Mouse (Mus musculus) lung, embryonic 15.5 days (tissue): ENCODE data around the gene Ehd4. TPM values are rescaled to one million over a fixed set of nuclear protein-coding genes. Genes with fewer than 3 reads are reported as not detected.

Experiments used
- ATAC-seq: fragments of 200-750 bp; cut with Nextera tagmentation; 2 replicates; pipeline ENCODE4 v1.8.0; 2017; ENCODE audit warnings: moderate number of reproducible peaks, borderline replicate concordance; ENCODE audit not compliant: low FRiP score, low TSS enrichment; ENCODE audit errors: extremely low read depth
- H3K27ac ChIP-seq: fragments of 300-500 bp; sonication (generic); 2 replicates; pipeline ENCODE4 v1.5.1; 2015; ENCODE audit warnings: moderate library complexity, mild to moderate bottlenecking, inconsistent platforms
- H3K27me3 ChIP-seq: fragments of 300-500 bp; sonication (generic); 2 replicates; pipeline ENCODE4 v1.6.1; 2015; ENCODE audit warnings: inconsistent platforms
- H3K36me3 ChIP-seq: fragments of 300-500 bp; sonication (generic); 2 replicates; pipeline ENCODE4 v1.6.1; 2015; ENCODE audit warnings: inconsistent platforms
- H3K4me1 ChIP-seq: fragments of 300-500 bp; sonication (generic); 2 replicates; pipeline ENCODE4 v1.6.1; 2015; ENCODE audit warnings: inconsistent platforms
- H3K4me2 ChIP-seq: fragments of 300-500 bp; sonication (generic); 2 replicates; pipeline ENCODE4 v1.6.1; 2015; ENCODE audit warnings: inconsistent platforms, mild to moderate bottlenecking, moderate library complexity
- H3K4me3 ChIP-seq: fragments of 300-500 bp; sonication (generic); 2 replicates; pipeline ENCODE4 v1.5.1; 2015; ENCODE audit warnings: mild to moderate bottlenecking, inconsistent platforms
- H3K9ac ChIP-seq: fragments of 300-500 bp; sonication (generic); 2 replicates; pipeline ENCODE4 v1.6.1; 2015; ENCODE audit warnings: inconsistent platforms
- H3K9me3 ChIP-seq: fragments of 300-500 bp; sonication (generic); 2 replicates; pipeline ENCODE4 v1.6.1; 2016; ENCODE audit warnings: inconsistent platforms
- WGBS: fragments of 180-500 bp; shearing (Covaris S2); methylation state at CpG from one replicate; pipeline ENCODE4 v1.1.7; 2015; 5-methylcytosine and 5-hydroxymethylcytosine counted together
- polyA plus RNA-seq: library from polyadenylated mRNA; unstranded; fragments of >200 nt; fragmentation: Nextera tagmentation; extraction: Ambion mirVana; gene quantifications from 2 replicates; pipeline ENCODE4 v1.2.1, GENCODE M21; 2015

Ehd4 gene
- polyA plus RNA-seq, 1 experiment from 2014 or later = 96.5 TPM

DNA sequence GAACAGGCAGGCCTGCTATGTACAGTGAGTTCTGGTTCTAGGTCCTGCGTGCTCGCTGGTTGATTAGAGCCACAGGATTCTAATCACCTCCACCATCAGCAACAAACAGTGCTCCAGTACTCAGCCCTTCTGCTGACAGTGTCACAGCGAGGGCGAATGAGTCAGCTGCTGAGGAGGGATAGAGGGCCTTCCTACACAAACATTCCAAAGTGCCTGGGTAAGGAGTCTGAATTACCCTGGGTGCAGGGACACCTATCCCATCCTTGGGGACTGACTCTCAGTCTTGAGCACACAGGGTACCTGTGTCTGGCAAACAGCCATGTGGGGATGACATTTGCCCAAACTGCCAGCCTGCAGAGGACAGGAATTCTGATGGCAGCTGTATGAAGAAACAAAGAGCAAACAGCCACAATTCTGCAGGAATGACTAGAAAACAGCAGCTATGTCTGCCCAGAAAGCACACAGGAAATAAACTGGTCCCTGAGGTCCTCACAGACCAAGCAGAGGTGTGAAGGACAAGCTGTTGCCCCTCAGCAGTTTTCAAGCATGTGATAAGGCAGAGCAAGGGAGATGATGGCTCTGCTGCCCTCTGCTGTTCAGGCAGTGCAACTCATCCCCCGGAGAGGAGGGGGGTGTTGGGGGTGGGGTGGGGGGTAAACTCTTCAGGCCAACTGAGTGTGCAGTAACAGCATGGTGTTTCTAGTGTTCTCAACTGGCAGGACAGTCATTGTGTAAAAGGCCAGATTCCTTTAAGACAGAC is 60.6 kb downstream of the Ehd4 start:
- WGBS = 40% methylated on average over 5 of the region's 5 CpGs
- Histone ChIP-seq H3K36me3 (peaks cover 5% of the 10 kb centered on the region; the same call in 1 of the 2 replicates), H3K27ac (peak overlapping the region; percentile 48; the same call in 1 of the 2 replicates), H3K9me3 (no peaks in the 10 kb centered on the region), H3K4me2 (no peak overlapping the region), H3K27me3 (no peaks in the 10 kb centered on the region), H3K4me1 (peaks cover 18% of the 10 kb centered on the region), H3K9ac (no peak overlapping the region), H3K4me3 (no peak overlapping the region)
- peak; percentile 44; the same call in 1 of the 2 replicates for ATAC-seq

DNA sequence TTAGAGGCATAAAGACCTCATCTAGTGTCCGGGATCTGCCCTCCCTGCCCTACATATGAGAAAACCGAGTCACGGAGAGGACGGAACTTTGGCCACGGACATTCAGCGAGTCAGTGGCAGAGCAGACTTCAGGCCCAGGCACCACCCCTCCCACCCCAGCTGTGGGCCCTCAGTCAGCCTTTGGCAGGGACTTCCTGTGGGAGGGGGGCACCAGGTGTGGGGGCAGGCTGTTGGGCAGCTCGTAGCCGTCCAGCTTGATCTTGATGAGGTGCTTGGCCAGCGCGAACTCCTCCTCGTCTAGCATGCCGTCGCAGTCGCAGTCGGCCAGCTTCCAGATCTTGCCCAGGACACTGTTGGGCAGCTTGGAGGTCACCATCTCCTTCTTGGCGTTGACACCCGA is 63.4 kb downstream of the Ehd4 start:
- Histone ChIP-seq H3K27me3 (no peaks in the 10 kb centered on the region), H3K4me3 (no peak overlapping the region), H3K36me3 (no peaks in the 10 kb centered on the region), H3K27ac (no peak overlapping the region), H3K9ac (no peak overlapping the region), H3K4me2 (no peak overlapping the region), H3K4me1 (peaks cover 8% of the 10 kb centered on the region), H3K9me3 (no peaks in the 10 kb centered on the region)
- no peak for ATAC-seq
- WGBS = 76% methylated on average over 17 of the region's 17 CpGs

GRCm38 (mm10) chr2:120087897-120088296 is 66.5 kb downstream of the Ehd4 start:
- no peaks in the 10 kb centered on the region for H3K36me3 ChIP-seq
- H3K9ac ChIP-seq = no peak overlapping the region
- 65% methylated on average over 2 of the region's 2 CpGs for WGBS
- H3K9me3 ChIP-seq = no peaks in the 10 kb centered on the region
- H3K27me3 ChIP-seq = no peaks in the 10 kb centered on the region
- ATAC-seq = no peak
- no peak overlapping the region for H3K4me3 ChIP-seq
- H3K4me1 ChIP-seq = no peaks in the 10 kb centered on the region
- no peak overlapping the region for H3K27ac ChIP-seq
- H3K4me2 ChIP-seq = no peak overlapping the region

DNA sequence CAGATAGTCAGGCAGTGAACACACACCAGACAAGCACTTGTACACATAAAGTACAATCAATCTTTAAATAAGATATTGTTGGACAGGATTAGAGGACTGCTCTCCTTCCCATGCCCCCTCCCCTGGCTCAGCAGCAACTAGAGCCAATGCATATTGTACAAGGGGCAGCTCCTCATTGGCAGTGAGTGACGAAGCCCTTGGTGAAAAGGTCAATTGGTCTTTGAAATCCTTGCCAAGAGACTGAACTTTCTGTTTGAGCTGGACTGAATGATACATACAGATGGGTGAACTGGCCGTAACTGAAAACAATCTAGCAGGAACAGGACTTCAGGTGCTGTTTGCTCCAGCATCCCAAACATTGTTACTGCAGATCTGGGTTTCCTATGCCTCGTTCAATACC is 67.0 kb downstream of the Ehd4 start:
- Histone ChIP-seq H3K27ac (no peak overlapping the region), H3K4me1 (no peaks in the 10 kb centered on the region), H3K27me3 (no peaks in the 10 kb centered on the region), H3K9me3 (no peaks in the 10 kb centered on the region), H3K4me3 (no peak overlapping the region), H3K9ac (no peak overlapping the region), H3K36me3 (no peaks in the 10 kb centered on the region), H3K4me2 (no peak overlapping the region)
- 68% methylated on average over 3 of the region's 3 CpGs for WGBS
- no peak for ATAC-seq

GRCm38 (mm10) chr2:120086038-120086437 is 68.4 kb downstream of the Ehd4 start:
- no peak overlapping the region for H3K9ac ChIP-seq
- no peaks in the 10 kb centered on the region for H3K9me3 ChIP-seq
- H3K27ac ChIP-seq = no peak overlapping the region
- 74% methylated on average over 3 of the region's 3 CpGs for WGBS
- no peak for ATAC-seq
- no peaks in the 10 kb centered on the region for H3K27me3 ChIP-seq
- H3K4me1 ChIP-seq = no peaks in the 10 kb centered on the region
- H3K4me2 ChIP-seq = no peak overlapping the region
- no peaks in the 10 kb centered on the region for H3K36me3 ChIP-seq
- H3K4me3 ChIP-seq = no peak overlapping the region

- no peak overlapping the region for H3K9ac ChIP-seq
- no peaks in the 10 kb centered on the region for H3K4me1 ChIP-seq
- no peak overlapping the region for H3K27ac ChIP-seq
- no peaks in the 10 kb centered on the region for H3K27me3 ChIP-seq
- no peaks in the 10 kb centered on the region for H3K36me3 ChIP-seq
- peak; percentile 59; the same call in 1 of the 2 replicates for ATAC-seq
- 57% methylated on average over 14 of the region's 14 CpGs for WGBS
- no peak overlapping the region for H3K4me2 ChIP-seq
- H3K9me3 ChIP-seq = no peaks in the 10 kb centered on the region
- H3K4me3 ChIP-seq = no peak overlapping the region
Observed at GRCm38 (mm10) chr2:120084593-120085361, 69.6 kb downstream of the Ehd4 start.

- no peaks in the 10 kb centered on the region for H3K36me3 ChIP-seq
- H3K4me1 ChIP-seq = no peaks in the 10 kb centered on the region
- H3K4me2 ChIP-seq = no peak overlapping the region
- no peak overlapping the region for H3K27ac ChIP-seq
- 70% methylated on average over 2 of the region's 2 CpGs for WGBS
- no peak overlapping the region for H3K4me3 ChIP-seq
- no peak for ATAC-seq
- H3K9me3 ChIP-seq = no peaks in the 10 kb centered on the region
- peaks cover under 1% of the 10 kb centered on the region; the same call in 1 of the 2 replicates for H3K27me3 ChIP-seq
- H3K9ac ChIP-seq = no peak overlapping the region
Observed at GRCm38 (mm10) chr2:120082416-120082815, 72.0 kb downstream of the Ehd4 start.

GRCm38 (mm10) chr2:120076076-120076705 is 78.2 kb downstream of the Ehd4 start:
- Histone ChIP-seq H3K4me1 (0 out of 2 replicates have a peak, but pooled peaks cover 4% of the 10 kb centered on the region), H3K9ac (no peak overlapping the region; the same call in 1 of the 2 replicates), H3K9me3 (no peaks in the 10 kb centered on the region), H3K4me3 (peak overlapping the region; percentile 23), H3K36me3 (no peaks in the 10 kb centered on the region), H3K27ac (no peak overlapping the region), H3K4me2 (peak overlapping the region; percentile 53), H3K27me3 (peaks cover 24% of the 10 kb centered on the region)
- peak; percentile 60; the same call in 1 of the 2 replicates for ATAC-seq
- WGBS = 1% methylated on average over 36 of the region's 36 CpGs

GRCm38 (mm10) chr2:120074096-120074495 is 80.3 kb downstream of the Ehd4 start:
- ATAC-seq = no peak
- Histone ChIP-seq H3K9me3 (no peaks in the 10 kb centered on the region), H3K9ac (no peak overlapping the region), H3K4me1 (0 out of 2 replicates have a peak, but pooled peaks cover 4% of the 10 kb centered on the region), H3K4me2 (no peak overlapping the region), H3K36me3 (no peaks in the 10 kb centered on the region), H3K4me3 (no peak overlapping the region), H3K27me3 (peaks cover 24% of the 10 kb centered on the region), H3K27ac (no peak overlapping the region)
- WGBS = 86% methylated on average over 4 of the region's 4 CpGs

DNA sequence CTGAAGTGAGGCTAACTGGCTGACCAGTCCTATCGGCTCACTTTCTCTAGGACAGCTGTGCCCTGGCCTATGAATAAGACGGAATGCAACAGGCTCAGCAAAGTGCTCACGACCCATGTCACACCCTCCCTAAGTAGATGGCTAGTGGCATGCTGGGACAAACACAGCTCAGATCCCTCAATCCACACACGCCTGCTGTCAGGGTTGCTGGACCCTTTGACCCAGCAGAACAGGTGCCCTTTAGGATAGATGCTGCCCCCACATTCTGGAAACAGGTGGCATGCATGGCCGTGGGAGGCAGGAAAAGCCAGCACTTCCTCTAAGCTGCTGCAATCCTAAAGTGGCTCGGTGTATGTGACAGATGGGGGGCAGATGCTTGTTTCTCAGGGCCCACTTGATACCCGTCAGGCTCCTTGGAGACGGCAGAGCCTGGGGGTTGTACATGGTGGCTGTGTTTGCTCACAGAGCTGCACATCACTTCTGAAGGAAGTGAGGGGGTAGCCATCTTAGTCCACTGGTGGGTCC is 84.9 kb downstream of the Ehd4 start:
- Histone ChIP-seq H3K27ac (no peak overlapping the region), H3K4me2 (no peak overlapping the region), H3K4me1 (no peaks in the 10 kb centered on the region), H3K4me3 (no peak overlapping the region), H3K27me3 (no peaks in the 10 kb centered on the region), H3K36me3 (no peaks in the 10 kb centered on the region), H3K9ac (no peak overlapping the region), H3K9me3 (no peaks in the 10 kb centered on the region)
- 54% methylated on average over 8 of the region's 8 CpGs for WGBS
- ATAC-seq = no peak

GRCm38 (mm10) chr2:120068555-120069465 is 85.6 kb downstream of the Ehd4 start:
- ATAC-seq = no peak
- Histone ChIP-seq H3K4me1 (no peaks in the 10 kb centered on the region), H3K4me3 (no peak overlapping the region), H3K36me3 (no peaks in the 10 kb centered on the region), H3K9me3 (no peaks in the 10 kb centered on the region), H3K27me3 (no peaks in the 10 kb centered on the region), H3K9ac (no peak overlapping the region), H3K27ac (no peak overlapping the region), H3K4me2 (no peak overlapping the region)
- WGBS = 40% methylated on average over 16 of the region's 16 CpGs
